Mouse (Mus musculus) right cerebral cortex, postnatal 25 days (tissue): ENCODE data around the gene Olfr533.
"Not testable (repeated sequence)": the region's sequence is repeated elsewhere in the genome, so short reads cannot be mapped to it uniquely, and the experiment has no call there.

Source experiments
- DNase-seq: peaks from one replicate; pipeline ENCODE4 v3.0.0; 2022

Gene Olfr533

DNA sequence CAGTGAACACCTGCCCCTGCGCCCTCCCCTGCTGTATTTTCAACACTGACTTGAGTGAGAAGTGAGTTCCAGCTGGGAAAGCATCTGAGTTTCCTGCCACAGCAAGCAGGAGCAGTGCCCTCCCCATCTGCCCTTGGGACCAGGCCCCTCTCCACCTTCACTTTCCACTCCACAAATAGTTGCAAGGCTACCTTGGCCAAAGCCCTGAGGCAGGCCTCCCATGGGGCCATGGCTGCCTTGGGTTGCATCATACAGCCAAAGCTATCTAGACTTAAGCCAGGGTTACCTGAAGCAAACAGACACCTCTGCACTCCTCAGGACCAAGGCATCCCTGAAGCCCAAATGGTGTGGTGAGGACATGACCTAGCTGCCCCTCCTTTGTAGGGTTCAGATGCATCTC lies at the start of gene Olfr533:
Gene Olfr533 (plus strand): TSS at position 301 of the 400 bp plus-strand sequence.
- not testable (repeated sequence) for DNase-seq

DNA sequence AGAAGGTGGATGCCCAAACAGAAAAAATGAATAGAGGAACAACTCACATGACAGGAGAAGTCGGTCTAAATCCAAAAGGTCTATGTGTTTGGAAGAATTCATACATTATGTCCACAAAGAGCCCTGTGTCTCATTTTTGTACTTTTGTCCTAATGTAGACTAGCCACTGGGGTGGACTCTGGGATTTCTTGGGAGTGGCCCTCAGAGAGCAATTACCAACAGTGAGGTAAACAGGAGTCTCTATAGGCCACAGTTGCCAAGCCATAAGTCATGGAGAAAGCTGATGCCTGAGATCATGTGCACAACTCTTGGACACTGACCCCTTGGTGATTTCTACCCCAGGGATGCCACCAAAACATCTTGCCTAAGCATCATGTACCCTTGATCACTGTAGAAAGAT lies 41.6 kb upstream of the Olfr533 start, which contains the start of gene Olfr532:
Gene Olfr532 (minus strand): TSS at position 101 of the 400 bp plus-strand sequence.
- DNase-seq = no peak

DNA sequence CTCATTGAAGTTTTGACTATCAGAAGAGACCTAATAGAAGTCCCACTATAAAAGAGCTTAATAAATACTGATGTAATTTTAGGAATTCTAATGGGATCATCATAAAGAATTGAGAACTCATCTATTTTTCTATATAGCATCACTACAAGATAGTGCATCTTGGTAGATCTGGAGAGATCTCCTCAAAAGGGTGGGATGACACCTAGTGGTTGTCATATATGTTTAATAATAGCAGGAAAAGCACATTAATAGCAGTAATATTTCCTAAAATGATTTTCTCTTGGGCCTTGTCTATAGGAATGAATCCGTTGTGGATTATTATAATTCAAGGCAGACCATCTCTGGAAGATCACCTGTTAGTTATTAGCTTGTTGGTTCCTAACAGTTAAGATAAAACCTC lies 20.0 kb upstream of the Olfr533 start:
- DNase-seq = no peak

DNA sequence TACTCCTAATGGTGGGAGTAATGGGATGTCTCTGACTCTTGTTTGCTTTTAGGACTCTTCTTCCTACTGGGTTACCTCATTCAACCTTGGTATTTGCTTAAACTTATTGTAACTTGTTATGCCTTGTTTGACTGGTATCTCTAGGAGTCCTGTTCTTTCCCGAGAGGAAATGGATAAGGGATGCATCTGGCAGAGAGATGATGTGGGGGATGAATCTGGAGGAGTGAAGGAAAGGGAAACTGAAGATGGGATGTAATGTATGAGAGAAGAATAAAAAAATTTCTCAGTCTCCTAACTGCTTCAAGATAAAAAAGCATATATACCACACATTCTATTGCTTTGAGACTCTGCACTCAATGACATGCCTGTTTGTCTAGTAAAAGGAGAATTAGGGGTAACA lies 14.7 kb downstream of the Olfr533 start:
- no peak for DNase-seq

DNA sequence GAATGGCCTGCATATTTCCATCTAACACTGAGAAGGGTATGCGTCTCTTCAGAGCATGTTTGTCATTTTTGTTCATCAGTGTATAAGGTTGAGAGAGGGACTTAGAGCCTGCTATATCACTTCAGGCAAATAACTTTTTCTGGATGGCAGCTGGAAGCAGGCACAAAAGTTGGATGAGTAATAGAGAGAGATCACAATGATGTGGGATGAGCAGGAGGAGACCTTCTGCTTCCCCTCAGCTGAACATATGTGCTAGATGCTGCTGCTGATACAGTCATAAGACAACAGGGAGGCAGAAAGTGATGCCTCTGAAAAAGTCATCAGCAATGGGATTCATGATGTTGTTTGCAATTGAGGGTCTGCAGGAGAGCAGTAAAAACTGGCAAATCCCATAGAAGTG lies 15.6 kb downstream of the Olfr533 start:
- peak; percentile 51 for DNase-seq

DNA sequence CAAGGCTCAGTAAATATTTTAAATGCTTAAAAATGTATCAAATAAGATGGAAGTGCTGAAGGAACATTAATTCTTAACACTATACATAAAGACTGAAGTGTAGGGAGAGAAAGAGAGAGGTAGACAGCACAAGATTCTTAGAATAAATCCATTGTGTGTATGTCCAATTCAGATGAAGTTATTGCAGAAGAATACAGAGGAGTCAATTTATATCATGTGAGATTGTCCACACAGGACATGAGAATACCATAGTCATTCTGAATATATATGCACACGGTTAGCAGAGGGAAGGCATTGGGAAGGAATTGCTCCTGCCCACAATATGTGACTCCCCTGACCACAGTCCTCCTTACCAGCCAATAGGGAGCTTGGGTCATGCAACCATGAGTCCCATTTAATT lies 20.7 kb downstream of the Olfr533 start, which contains the start of gene Olfr535:
Gene Olfr535 (plus strand): TSS at position 301 of the 400 bp plus-strand sequence.
- DNase-seq = no peak

DNA sequence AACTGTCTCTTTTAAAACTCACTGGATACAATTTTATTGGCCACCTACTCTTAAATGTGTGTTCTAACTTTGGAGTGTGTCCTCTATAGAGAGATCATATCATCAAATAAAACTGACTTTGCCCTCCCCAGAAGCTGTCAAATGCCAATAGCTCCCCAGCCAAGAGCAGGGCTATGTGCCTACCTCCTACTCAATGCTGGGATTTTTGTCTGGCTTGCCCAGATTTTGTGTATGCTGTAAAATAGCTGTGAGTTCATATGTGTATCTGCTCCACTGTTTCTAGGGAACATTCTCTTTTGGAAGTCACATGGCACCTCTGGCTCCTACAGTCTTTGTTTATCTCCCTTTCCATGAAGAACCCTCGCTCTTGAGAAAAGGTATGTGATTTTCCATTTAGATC lies 25.8 kb downstream of the Olfr533 start:
- DNase-seq = no peak

DNA sequence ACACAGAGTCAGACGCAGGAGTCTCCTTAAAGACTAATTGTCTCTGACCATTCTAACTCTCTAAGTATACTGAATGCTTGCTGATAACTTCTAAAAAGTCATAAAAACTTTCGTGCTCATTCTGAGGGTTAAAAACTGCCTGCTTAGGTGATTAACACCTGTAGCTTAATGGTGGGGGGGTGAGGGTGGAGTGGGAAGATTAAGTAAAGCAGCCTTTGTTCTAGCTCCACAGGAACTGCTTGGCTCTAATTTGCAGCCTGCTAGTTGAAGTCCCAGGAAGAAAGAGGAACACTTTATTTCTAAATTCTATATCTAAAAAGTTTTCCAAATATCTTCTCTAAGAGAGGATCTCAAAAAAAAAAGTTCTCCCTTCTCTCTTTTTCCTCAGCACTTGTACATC lies 31.1 kb downstream of the Olfr533 start:
- no peak for DNase-seq

DNA sequence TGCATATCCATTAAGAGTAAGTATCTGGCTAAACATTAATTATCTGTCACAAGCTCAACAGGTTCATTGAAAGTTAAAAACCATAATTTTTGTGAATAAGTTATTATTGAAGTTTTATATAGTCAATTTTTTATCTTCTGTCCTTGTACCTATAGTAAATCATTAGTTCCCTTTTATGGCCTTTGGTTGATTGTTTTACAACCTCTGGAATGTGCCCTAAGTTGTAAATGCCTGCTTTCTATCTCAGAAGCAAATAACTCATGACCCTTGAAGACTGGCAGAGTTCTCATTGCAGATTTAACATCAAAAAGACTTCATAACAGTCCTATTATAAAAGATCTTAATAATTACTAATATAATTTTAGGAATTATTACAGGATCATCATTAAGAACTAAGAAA lies 31.5 kb downstream of the Olfr533 start:
- no peak for DNase-seq

DNA sequence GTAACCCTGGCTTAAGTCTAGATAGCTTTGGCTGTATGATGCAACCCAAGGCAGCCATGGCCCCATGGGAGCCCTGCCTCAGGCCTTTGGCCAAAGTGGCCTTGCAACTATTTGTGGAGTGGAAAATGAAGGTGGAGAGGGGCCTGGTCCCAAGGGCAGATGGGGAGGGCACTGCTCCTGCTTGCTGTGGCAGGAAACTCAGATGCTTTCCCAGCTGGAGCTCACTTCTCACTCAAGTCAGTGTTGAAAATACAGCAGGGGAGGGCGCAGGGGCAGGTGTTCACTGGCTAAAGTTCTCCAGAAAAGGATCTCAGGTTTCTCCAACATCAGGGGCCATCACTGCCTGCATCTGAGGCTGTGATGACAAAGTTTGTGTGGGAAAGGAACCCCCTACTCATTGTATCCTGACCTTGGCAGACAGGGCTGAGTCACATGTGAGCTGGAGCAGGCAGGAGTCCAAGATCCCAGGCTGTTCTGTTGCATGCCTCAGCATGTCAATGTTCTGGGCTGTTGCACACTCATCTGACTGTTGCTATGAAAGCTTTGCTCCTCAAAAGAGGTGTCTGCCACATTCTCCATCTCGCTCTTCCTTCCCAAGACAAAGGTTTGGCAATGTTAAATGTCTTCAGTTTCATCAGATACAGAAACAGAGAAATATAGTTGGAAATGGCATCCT lies 44.3 kb downstream of the Olfr533 start, which contains the start of gene Olfr536:
Gene Olfr536 (minus strand): TSS at position 51 of the 676 bp plus-strand sequence.
- not testable (repeated sequence) for DNase-seq
